Mouse (Mus musculus) cerebellum, adult 2 months (tissue): ENCODE data around the gene Fzd9.

Source experiments
- CTCF ChIP-seq: fragments of 200-500 bp; IDR thresholded peaks from 2 replicates; pipeline ENCODE4 v1.5.1; 2011; ENCODE audit warnings: low read depth, mild to moderate bottlenecking, control low read depth, low read length, moderate library complexity, borderline replicate concordance; ENCODE audit not compliant: insufficient read depth
- POLR2A ChIP-seq: fragments of 200-500 bp; IDR thresholded peaks from 2 replicates; pipeline ENCODE4 v1.6.1; 2011; ENCODE audit warnings: low read length, control low read depth, borderline replicate concordance; ENCODE audit not compliant: insufficient read depth

DNA sequence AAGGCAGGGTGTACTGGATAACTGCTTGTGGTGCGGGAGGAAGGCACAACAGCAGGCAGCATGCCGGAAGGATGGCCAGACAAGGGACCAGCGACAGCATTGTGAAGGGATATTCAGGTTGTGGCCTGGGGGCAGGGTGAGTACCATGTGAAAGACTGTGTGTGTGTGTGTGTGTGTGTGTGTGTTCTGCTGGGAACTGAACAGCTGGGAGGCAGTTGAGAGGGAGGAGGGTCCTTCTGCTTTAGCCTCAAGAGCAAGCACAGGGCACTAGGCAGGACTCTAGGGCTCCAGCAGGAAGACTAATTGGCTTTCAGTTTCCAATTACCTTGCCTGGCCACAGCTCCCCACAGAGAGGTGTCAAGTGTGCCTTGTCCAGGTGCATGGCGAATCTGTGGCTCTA lies 40.2 kb upstream of the Fzd9 start:
- TF ChIP-seq CTCF, result no peak
- TF ChIP-seq POLR2A, result no peak
